Mouse (Mus musculus) CD4-positive, CD25-positive, alpha-beta regulatory T cell (primary cell): ENCODE results near the gene Ptch1. TPM values are rescaled to one million over a fixed set of nuclear protein-coding genes. Genes with fewer than 3 reads are reported as not detected.

ENCODE experiments used
- polyA plus RNA-seq: library from polyadenylated mRNA; unstranded; fragments of 100-300 nt; shearing (Covaris generic); gene quantifications from one replicate; pipeline ENCODE4 v1.2.1, GENCODE M21; 2017

Ptch1 gene
- 14.2 TPM for polyA plus RNA-seq

GRCm38 (mm10) chr13:63573256-63573835, at the start of gene Ptch1:
Ptch1 (minus strand) TSS chr13:63573598.

DNA sequence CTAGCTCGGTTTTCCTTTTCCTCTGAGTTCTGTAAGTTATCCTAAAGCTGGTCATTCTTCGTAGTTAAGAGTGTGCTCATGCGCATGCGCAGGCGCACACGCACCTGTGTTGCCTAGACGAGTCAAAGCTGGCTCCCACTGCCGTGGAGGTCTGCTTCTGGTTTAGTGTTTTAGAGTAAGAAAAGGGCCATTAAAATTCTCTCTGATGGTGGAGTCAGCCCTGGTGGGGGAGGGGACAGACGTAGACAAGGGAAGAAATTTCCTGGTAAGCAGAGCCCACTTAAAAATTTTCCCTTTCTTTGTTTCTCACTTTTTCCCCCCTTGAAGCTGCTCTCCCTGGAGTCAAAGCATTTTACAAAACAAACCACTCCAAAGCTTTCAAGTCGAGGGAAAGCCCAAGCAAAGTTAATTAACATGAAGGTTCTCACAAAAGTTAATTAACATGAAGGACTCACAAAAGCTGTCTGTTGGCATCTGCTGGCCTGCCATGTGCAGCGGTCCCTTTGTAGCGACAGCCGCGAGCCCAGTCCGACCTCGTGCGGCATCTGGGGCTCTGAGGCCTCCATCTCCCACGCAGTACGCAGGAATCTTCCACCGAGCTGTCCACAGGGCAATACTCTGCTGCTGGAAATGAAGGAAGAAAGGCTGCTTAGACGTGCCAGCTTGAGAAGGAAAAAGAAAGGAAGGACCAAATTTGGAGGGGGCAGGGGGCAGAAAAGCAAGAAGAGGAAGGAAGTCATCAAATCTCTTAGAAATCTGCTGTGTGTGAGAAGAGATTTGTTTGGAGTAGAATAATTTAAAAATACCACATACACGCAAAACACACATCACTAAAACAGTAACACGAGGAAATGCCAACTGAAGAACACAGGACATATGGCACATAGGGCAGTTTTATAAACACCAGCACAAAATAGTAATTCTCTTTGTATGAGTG, 76.5 kb downstream of the Ptch1 start, which contains the start of gene Fancc:
Gene Fancc, minus strand, starts transcription at position 633 of the 937 bp plus-strand sequence.

Other genes with a start within 250 kb of the Ptch1 start
- gene Fancc, start 76.3 kb downstream of the Ptch1 start, polyA plus RNA-seq = 24.0 TPM
- 20.8 TPM for gene Ercc6l2, start 241.6 kb upstream of the Ptch1 start, polyA plus RNA-seq